Mouse (Mus musculus): ENCODE results near the gene Pde4d. TPM values are rescaled to one million over a fixed set of nuclear protein-coding genes. Genes with fewer than 3 reads are reported as not detected.

Pde4d gene
- polyA plus RNA-seq, 1 experiment from 2014 or later = 3.4 TPM

- ChIA-PET POLR2A (interaction anchor here (0.6 kb wide), 1 partner anchor 172 kb away, joined by 3 read pairs; no protein-coding TSS in a partner anchor), CTCF (interaction anchor here (1.3 kb wide), 1 partner anchor 9 kb away, joined by 4 read pairs; no protein-coding TSS in a partner anchor)
- ATAC-seq (peak; percentile 65), DNase-seq (ENCODE audit: low read depth, low spot score) (no peak)
- H3K27me3 ChIP-seq = no peaks in the 10 kb centered on the region
- no peak for TF ChIP-seq CTCF (IDR thresholded peaks at IDR 0.05)
- in situ Hi-C loops (cut with MboI; ENCODE audit: low pct_unique_long_range_greater_than_20kb) = no loop called here
Measured at GRCm38 (mm10) chr13:108526258-108527007, 76.7 kb downstream of the Pde4d start.

DNA sequence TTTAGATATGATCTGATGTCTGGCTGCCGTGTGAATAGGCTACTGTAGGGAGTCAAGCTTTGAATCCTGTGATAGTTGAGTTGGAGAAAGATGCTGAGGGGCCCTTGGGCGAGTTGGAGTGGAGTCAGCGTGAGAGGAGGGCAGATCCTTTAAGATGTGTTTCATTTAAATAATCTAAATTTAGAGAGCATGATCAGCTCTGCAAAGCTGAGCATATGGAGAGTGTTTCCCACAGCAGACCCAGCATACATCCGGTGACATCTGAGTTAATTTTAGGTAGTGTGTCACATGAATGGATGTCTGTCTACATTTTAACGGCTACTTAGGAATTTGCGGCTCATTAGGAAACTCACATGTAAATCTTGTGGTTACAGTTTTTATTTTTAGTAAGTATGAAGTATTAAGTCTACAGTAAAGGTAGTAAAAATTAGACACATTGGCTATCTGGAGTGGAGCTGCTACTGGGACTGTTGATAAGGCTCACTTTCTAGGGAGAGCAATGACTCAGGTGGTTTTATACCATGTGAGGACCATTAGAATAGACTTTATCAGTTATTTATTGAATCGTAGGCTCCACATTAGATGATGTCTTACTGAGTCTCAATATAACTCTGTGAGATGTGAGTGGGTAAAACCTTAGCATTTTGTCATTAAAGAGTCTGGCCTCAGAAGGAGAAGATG lies 77.5 kb downstream of the Pde4d start:
- in situ Hi-C loops (cut with MboI; ENCODE audit: low pct_unique_long_range_greater_than_20kb) = no loop called here
- no peak for TF ChIP-seq CTCF (IDR thresholded peaks at IDR 0.05)
- DNase-seq (ENCODE audit: low read depth, low spot score) (no peak), ATAC-seq (no peak)
- no peaks in the 10 kb centered on the region for H3K27me3 ChIP-seq
- ChIA-PET CTCF (no interaction called here), POLR2A (interaction anchor here (0.6 kb wide), 1 partner anchor 171 kb away, joined by 3 read pairs; no protein-coding TSS in a partner anchor)

DNA sequence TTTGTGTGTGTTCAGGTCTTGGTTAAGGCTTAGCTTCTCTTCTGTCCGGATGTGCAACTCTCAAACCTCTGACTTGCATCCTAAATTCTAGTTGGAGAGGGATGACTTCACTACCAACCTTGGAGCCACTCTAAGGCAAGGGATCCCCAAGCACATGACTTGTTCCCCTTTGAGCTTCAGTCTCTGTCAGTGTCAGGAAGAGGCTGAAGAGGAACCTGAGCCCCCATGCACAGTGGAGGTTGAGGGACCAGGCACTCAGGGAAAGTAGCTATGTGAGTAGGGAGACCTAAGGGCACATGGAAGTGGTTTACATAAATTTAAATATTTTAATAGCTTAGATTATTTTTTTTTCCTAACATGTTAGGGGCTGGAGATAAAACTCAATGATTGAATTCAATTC lies 78.6 kb downstream of the Pde4d start:
- TF ChIP-seq CTCF (IDR thresholded peaks at IDR 0.05) = no peak
- ChIA-PET CTCF (interaction anchor here (0.7 to 0.8 kb wide), 2 partner anchors 10 to 224 kb away, joined by 3 read pairs; no protein-coding TSS in a partner anchor), POLR2A (interaction anchor here (0.6 kb wide), 1 partner anchor 194 kb away, joined by 3 read pairs; no protein-coding TSS in a partner anchor)
- no peak for DNase-seq (ENCODE audit: low read depth, low spot score)
- no peaks in the 10 kb centered on the region for H3K27me3 ChIP-seq
- ATAC-seq = no peak
- in situ Hi-C loops (cut with MboI; ENCODE audit: low pct_unique_long_range_greater_than_20kb) = no loop called here

- ChIA-PET CTCF (interaction anchor here (1.1 kb wide), 1 partner anchor 34 kb away, joined by 3 read pairs; no protein-coding TSS in a partner anchor), POLR2A (no interaction called here)
- no peak for ATAC-seq
- H3K27me3 ChIP-seq = no peaks in the 10 kb centered on the region
- no peak for DNase-seq (ENCODE audit: low read depth, low spot score)
- TF ChIP-seq CTCF (IDR thresholded peaks at IDR 0.05) = no peak
- in situ Hi-C loops (cut with MboI; ENCODE audit: low pct_unique_long_range_greater_than_20kb) = no loop called here
Measured at GRCm38 (mm10) chr13:108532875-108533274, 83.1 kb downstream of the Pde4d start.

DNA sequence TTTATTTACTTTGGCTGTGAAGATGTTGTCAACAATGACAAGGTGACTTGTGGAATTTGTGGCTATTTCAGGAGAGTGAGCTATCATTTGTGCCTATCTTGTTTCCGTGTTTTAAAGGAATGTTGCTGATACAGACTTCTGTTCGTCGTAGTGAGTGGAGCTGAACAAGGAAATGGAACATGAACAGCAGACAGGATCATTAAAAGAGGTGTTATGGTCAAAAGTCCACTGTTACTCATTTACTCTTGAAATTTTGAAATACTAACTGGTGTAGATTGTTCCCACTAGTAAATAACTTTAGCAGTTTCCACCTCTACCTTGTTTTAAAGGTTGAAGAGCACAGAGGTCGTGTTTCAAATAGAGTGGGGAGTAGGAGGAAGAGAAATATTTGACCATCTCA lies 86.7 kb downstream of the Pde4d start:
- H3K27me3 ChIP-seq = no peaks in the 10 kb centered on the region
- ATAC-seq (no peak), DNase-seq (ENCODE audit: low read depth, low spot score) (no peak)
- CTCF ChIA-PET = no interaction called here
- POLR2A ChIA-PET = interaction anchor here (0.6 kb wide), 1 partner anchor 627 kb away, joined by 3 read pairs; no protein-coding TSS in a partner anchor
- TF ChIP-seq CTCF (IDR thresholded peaks at IDR 0.05) = no peak
- in situ Hi-C loops (cut with MboI; ENCODE audit: low pct_unique_long_range_greater_than_20kb) = no loop called here

- in situ Hi-C loops (cut with MboI; ENCODE audit: low pct_unique_long_range_greater_than_20kb) = no loop called here
- ChIA-PET CTCF (no interaction called here), POLR2A (interaction anchor here (0.6 kb wide), 1 partner anchor 626 kb away, joined by 3 read pairs; no protein-coding TSS in a partner anchor)
- no peaks in the 10 kb centered on the region for H3K27me3 ChIP-seq
- no peak for TF ChIP-seq CTCF (IDR thresholded peaks at IDR 0.05)
- ATAC-seq = no peak
- no peak for DNase-seq (ENCODE audit: low read depth, low spot score)
Measured at GRCm38 (mm10) chr13:108536951-108537350, 87.2 kb downstream of the Pde4d start.

- in situ Hi-C loops (cut with MboI; ENCODE audit: low pct_unique_long_range_greater_than_20kb) = no loop called here
- DNase-seq (ENCODE audit: low read depth, low spot score) = no peak
- POLR2A ChIA-PET = no interaction called here
- H3K27me3 ChIP-seq = no peaks in the 10 kb centered on the region
- no peak for ATAC-seq
- no peak for TF ChIP-seq CTCF (IDR thresholded peaks at IDR 0.05)
- CTCF ChIA-PET = interaction anchor here (1.1 kb wide), 1 partner anchor 10 kb away, joined by 3 read pairs; no protein-coding TSS in a partner anchor
Measured at GRCm38 (mm10) chr13:108538760-108539369, 89.1 kb downstream of the Pde4d start.

DNA sequence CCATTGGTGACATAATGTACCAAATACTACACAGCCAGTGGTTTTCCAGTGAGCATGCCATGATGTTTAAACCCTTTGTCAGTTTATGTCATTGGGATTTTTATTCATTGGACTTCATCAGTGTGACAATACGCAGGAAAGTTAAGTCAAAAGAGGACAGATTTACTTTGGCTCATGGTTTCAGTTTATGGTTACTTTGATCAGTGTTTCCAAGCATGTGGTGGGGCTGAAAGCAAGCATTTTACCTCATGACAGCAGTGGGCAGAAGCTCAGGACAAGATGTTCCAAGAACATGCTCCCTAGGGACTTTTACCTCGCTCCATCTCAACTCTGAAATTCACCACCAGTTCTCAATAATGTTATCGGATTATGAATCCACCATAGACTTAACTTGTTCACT lies 91.7 kb downstream of the Pde4d start:
- TF ChIP-seq CTCF (IDR thresholded peaks at IDR 0.05) = no peak
- CTCF ChIA-PET = no interaction called here
- no peak for ATAC-seq
- DNase-seq (ENCODE audit: low read depth, low spot score) = no peak
- H3K27me3 ChIP-seq = no peaks in the 10 kb centered on the region
- in situ Hi-C loops (cut with MboI; ENCODE audit: low pct_unique_long_range_greater_than_20kb) = loop anchor here (10.0 kb wide), 1 partner anchor 137 kb away; no protein-coding TSS in a partner anchor
- POLR2A ChIA-PET = no interaction called here

- CTCF ChIA-PET = interaction anchor here (1.0 kb wide), 1 partner anchor 51 kb away, joined by 3 read pairs; no protein-coding TSS in a partner anchor
- peak; percentile 69 for ATAC-seq
- H3K27me3 ChIP-seq = no peaks in the 10 kb centered on the region
- TF ChIP-seq CTCF (IDR thresholded peaks at IDR 0.05) = no peak
- POLR2A ChIA-PET = no interaction called here
- DNase-seq (ENCODE audit: low read depth, low spot score) = peak; percentile 49
- in situ Hi-C loops (cut with MboI; ENCODE audit: low pct_unique_long_range_greater_than_20kb) = loop anchor here (10.0 kb wide), 1 partner anchor 138 kb away; no protein-coding TSS in a partner anchor
Measured at GRCm38 (mm10) chr13:108542342-108542761, 92.6 kb downstream of the Pde4d start.

GRCm38 (mm10) chr13:108552288-108552687 lies 102.5 kb downstream of the Pde4d start:
- POLR2A ChIA-PET = no interaction called here
- TF ChIP-seq CTCF (IDR thresholded peaks at IDR 0.05) = no peak
- CTCF ChIA-PET = no interaction called here
- ATAC-seq (no peak), DNase-seq (ENCODE audit: low read depth, low spot score) (no peak)
- no peaks in the 10 kb centered on the region for H3K27me3 ChIP-seq
- in situ Hi-C loops (cut with MboI; ENCODE audit: low pct_unique_long_range_greater_than_20kb) = no loop called here

All from Patski (cell line).